Mouse (Mus musculus) forebrain, embryonic 14.5 days (tissue): ENCODE results near the gene Sh3bgrl. TPM values are rescaled to one million over a fixed set of nuclear protein-coding genes. Genes with fewer than 3 reads are reported as not detected.
A peak's percentile ranks its signal among the peaks of the same experiment; 100 is the strongest.

Experiments used
- ATAC-seq: fragments of 200-750 bp; cut with Nextera tagmentation; 2 replicates; pipeline ENCODE4 v1.8.0; 2017; ENCODE audit warnings: mild to moderate bottlenecking, moderate library complexity
- DNase-seq: peaks from one replicate; pipeline ENCODE4 v3.0.0-alpha.2; 2015; ENCODE audit warnings: low spot score
- H3K27ac ChIP-seq: fragments of 300-500 bp; sonication (generic); 2 replicates; pipeline ENCODE4 v1.5.1; 2014; ENCODE audit warnings: low read depth, mild to moderate bottlenecking, control low read depth, low read length, moderate library complexity
- H3K27me3 ChIP-seq: fragments of 300-500 bp; sonication (generic); replicated peaks from 2 replicates; pipeline ENCODE4 v1.6.1; 2014; ENCODE audit warnings: low read length, control low read depth, mixed read lengths; ENCODE audit not compliant: control insufficient read depth, insufficient read depth
- H3K36me3 ChIP-seq: fragments of 300-500 bp; sonication (generic); 2 replicates; pipeline ENCODE4 v1.6.1; 2014; ENCODE audit warnings: low read length, control low read depth; ENCODE audit not compliant: control insufficient read depth, insufficient read depth
- H3K4me1 ChIP-seq: fragments of 300-500 bp; sonication (generic); 2 replicates; pipeline ENCODE4 v1.6.1; 2014; ENCODE audit warnings: antibody characterized with exemption, low read length, control low read depth; ENCODE audit not compliant: control insufficient read depth, insufficient read depth
- H3K4me2 ChIP-seq: fragments of 300-500 bp; sonication (generic); 2 replicates; pipeline ENCODE4 v1.6.1; 2014; ENCODE audit warnings: mild to moderate bottlenecking, control low read depth, low read length
- H3K4me3 ChIP-seq: fragments of 300-500 bp; sonication (generic); 2 replicates; pipeline ENCODE4 v1.5.1; 2014; ENCODE audit warnings: low read depth, low read length, control low read depth
- H3K9ac ChIP-seq: fragments of 300-500 bp; sonication (generic); 2 replicates; pipeline ENCODE4 v1.6.1; 2014; ENCODE audit warnings: mild to moderate bottlenecking, low read length, control low read depth, moderate library complexity
- H3K9me3 ChIP-seq: fragments of 300-500 bp; sonication (generic); replicated peaks from 2 replicates; pipeline ENCODE4 v1.6.1; 2016; ENCODE audit warnings: low read length, control low read depth, mixed read lengths; ENCODE audit not compliant: control insufficient read depth
- WGBS: fragments of 180-500 bp; shearing (Covaris S2); extraction: QIAGEN DNeasy Blood & Tissue Kit; methylation state at CpG from one replicate; pipeline ENCODE4 v1.1.7; 2014; 5-methylcytosine and 5-hydroxymethylcytosine counted together
- polyA plus RNA-seq: library from polyadenylated mRNA; unstranded; fragments of >200 nt; fragmentation: Nextera tagmentation; extraction: Ambion mirVana; gene quantifications from 2 replicates; pipeline ENCODE4 v1.2.1, GENCODE M21; 2014

The Sh3bgrl gene
- polyA plus RNA-seq, 1 experiment from 2014 or later: 99.3 TPM

- Histone ChIP-seq H3K9ac (no peak overlapping the region), H3K4me2 (no peak overlapping the region), H3K9me3 (no peaks in the 10 kb centered on the region), H3K27me3 (no peaks in the 10 kb centered on the region), H3K4me1 (no peaks in the 10 kb centered on the region), H3K27ac (no peak overlapping the region), H3K36me3 (no peaks in the 10 kb centered on the region), H3K4me3 (no peak overlapping the region)
- 87% methylated on average over 2 of the region's 2 CpGs for WGBS
- ATAC-seq: no peak
- DNase-seq: no peak
These were observed 5.3 kb downstream of the Sh3bgrl start for GRCm38 (mm10) chrX:109100441-109100840.

GRCm38 (mm10) chrX:109108117-109108805 is 13.1 kb downstream of the Sh3bgrl start:
- Histone ChIP-seq H3K9me3 (no peaks in the 10 kb centered on the region), H3K36me3 (no peaks in the 10 kb centered on the region), H3K27me3 (no peaks in the 10 kb centered on the region), H3K9ac (no peak overlapping the region), H3K4me3 (no peak overlapping the region), H3K27ac (no peak overlapping the region), H3K4me1 (no peaks in the 10 kb centered on the region; the same call in 1 of the 2 replicates), H3K4me2 (no peak overlapping the region)
- DNase-seq (no peak), ATAC-seq (no peak)
- WGBS: 38% methylated on average over 1 of the region's 1 CpGs

- 50% methylated on average over 1 of the region's 1 CpGs for WGBS
- peak; percentile 68 for ATAC-seq
These were observed 17.7 kb downstream of the Sh3bgrl start for GRCm38 (mm10) chrX:109112885-109113284.

DNA sequence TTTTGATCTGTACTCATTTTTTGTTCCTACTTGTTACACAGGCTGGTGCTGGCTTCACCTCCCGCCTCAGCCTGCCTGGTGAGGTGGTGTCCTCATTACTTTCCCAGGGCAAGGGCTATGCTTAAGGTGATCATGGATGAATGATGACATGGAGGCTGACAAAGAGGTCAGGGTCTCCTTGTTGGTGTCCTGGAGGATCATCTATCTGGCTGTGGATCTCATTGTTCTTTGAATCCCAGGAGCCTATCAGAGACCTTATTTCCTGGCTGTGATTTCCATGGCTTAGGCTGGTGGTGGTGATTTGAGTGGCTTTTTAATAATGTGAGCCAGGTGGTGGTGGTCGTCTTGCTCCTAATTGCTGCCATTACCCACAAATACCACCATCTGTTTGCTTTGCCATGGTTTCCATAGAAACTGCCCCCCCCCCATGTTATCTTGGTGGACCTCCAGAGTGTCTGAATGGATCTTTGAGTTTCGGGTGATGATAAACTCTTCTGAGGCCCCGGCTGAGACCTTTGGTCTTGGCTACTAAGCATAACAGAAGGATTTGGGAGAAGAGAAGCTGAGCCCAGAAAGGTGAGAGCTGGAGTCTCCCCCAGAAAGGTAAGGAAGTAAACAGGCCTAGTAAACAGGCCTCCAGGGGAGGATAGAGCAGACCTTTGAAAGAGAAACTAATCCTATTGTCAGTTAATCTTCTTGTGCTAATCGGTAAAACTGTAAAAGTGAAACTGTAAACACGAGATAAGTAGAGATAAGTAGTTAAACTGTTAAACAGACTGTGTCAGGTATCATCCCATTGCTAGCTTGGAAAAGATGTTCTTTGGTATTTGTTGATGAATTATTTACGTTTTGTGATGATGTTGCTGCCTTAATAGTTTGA is 18.5 kb downstream of the Sh3bgrl start:
- DNase-seq: peak; percentile 55
- Histone ChIP-seq H3K9me3 (no peaks in the 10 kb centered on the region), H3K4me3 (no peak overlapping the region), H3K4me1 (peaks cover 3% of the 10 kb centered on the region; the same call in 1 of the 2 replicates), H3K27ac (peak overlapping the region; percentile 71; the same call in 1 of the 2 replicates), H3K27me3 (no peaks in the 10 kb centered on the region), H3K36me3 (no peaks in the 10 kb centered on the region), H3K4me2 (peak overlapping the region; percentile 21; the same call in 1 of the 2 replicates), H3K9ac (no peak overlapping the region)
- peak; percentile 82 for ATAC-seq
- 29% methylated on average over 7 of the region's 7 CpGs for WGBS

More at GRCm38 (mm10) chrX:109112885-109113284, 17.7 kb downstream of the Sh3bgrl start:
- H3K4me1 ChIP-seq: peaks cover 3% of the 10 kb centered on the region; the same call in 1 of the 2 replicates
- H3K27me3 ChIP-seq: no peaks in the 10 kb centered on the region
- DNase-seq: peak; percentile 29
- no peak overlapping the region for H3K9ac ChIP-seq
- H3K4me2 ChIP-seq: no peak overlapping the region
- no peaks in the 10 kb centered on the region for H3K9me3 ChIP-seq
- H3K4me3 ChIP-seq: no peak overlapping the region
- H3K36me3 ChIP-seq: no peaks in the 10 kb centered on the region
- H3K27ac ChIP-seq: no peak overlapping the region

DNA sequence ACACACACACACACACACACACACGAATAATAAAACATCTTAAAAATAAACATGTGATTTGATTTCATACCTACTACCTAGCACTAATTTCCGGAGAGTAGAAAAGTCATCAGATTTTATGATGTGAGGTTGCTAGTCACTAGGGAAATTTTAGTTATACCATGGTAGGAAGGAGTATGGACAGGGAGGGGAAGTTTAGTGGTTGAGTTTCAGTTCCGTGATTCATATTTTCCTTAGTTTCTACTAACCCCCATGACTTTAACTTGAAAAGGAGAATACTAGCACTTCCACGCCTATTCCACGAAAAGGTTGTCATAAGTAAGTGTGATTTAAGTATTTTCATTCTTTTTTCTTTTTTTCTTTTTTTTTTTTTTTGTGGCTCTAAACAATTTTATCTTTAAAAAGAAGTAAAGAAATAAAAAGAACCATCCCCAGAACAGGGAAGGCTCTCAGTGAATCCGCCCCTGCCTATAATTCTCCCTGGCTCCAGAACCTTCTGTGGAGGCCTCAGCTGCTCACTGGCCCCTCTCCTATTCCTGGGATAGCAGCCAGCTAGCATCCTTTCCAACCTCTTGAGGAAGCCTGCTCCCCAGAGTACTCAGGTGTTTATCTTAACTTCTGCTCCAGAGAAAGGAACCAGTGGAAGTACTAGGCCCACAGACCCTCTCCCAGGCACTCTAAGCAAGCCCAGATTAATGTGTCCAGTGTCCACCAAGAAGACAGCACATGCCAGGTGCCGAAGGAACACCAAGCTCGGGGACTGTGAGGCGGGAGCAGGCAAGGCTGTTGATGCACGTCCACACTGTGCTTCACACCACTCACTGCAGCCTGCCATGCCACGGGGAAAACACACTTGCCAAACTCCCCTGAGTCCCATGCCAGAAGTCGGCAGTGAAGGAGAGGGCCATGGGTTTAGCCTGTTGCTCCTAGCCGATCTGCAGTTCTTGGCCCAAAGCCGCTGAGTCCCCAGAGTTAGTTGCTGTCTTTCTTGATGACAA is 25.0 kb downstream of the Sh3bgrl start:
- no peaks in the 10 kb centered on the region for H3K9me3 ChIP-seq
- H3K36me3 ChIP-seq: no peaks in the 10 kb centered on the region
- H3K27me3 ChIP-seq: no peaks in the 10 kb centered on the region
- ATAC-seq (no peak), DNase-seq (no peak)
- H3K9ac ChIP-seq: no peak overlapping the region
- no peaks in the 10 kb centered on the region for H3K4me1 ChIP-seq
- WGBS: 84% methylated on average over 14 of the region's 14 CpGs
- H3K4me2 ChIP-seq: no peak overlapping the region
- H3K27ac ChIP-seq: no peak overlapping the region
- H3K4me3 ChIP-seq: no peak overlapping the region

- WGBS: 51% methylated on average over 9 of the region's 9 CpGs
These were observed 26.0 kb downstream of the Sh3bgrl start for GRCm38 (mm10) chrX:109121161-109121560.

DNA sequence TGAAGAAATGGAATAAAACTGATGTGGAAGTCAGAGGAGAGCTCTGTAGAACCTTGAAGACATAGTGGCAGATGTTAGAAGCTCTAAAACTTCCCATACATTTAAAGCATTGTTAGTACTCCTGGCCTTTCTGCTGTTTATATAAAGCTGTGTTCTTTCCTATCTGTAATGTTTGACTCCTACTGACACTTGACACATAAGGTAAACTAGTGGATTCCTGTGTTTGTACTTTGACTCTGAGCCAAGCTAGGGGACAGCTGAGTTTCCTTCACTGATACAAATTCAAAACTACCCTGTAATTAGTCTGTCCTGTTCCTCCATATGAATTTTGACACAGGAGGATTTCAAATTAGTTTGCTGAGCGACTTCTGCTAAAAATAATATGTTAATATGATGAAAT is 27.5 kb downstream of the Sh3bgrl start:
- H3K9ac ChIP-seq: no peak overlapping the region
- H3K4me2 ChIP-seq: no peak overlapping the region
- no peak overlapping the region for H3K4me3 ChIP-seq
- ATAC-seq (no peak), DNase-seq (no peak)
- 56% methylated on average over 1 of the region's 1 CpGs for WGBS
- H3K4me1 ChIP-seq: no peaks in the 10 kb centered on the region
- no peak overlapping the region for H3K27ac ChIP-seq
- H3K27me3 ChIP-seq: no peaks in the 10 kb centered on the region
- H3K36me3 ChIP-seq: no peaks in the 10 kb centered on the region
- H3K9me3 ChIP-seq: no peaks in the 10 kb centered on the region

More at GRCm38 (mm10) chrX:109121161-109121560, 26.0 kb downstream of the Sh3bgrl start:
- Histone ChIP-seq H3K36me3 (no peaks in the 10 kb centered on the region), H3K4me3 (no peak overlapping the region), H3K4me1 (no peaks in the 10 kb centered on the region), H3K9ac (no peak overlapping the region), H3K4me2 (no peak overlapping the region), H3K9me3 (no peaks in the 10 kb centered on the region), H3K27me3 (no peaks in the 10 kb centered on the region), H3K27ac (no peak overlapping the region)
- DNase-seq: no peak
- ATAC-seq: 0 out of 2 replicates have a peak, but pooled peaks have one; percentile 18

DNA sequence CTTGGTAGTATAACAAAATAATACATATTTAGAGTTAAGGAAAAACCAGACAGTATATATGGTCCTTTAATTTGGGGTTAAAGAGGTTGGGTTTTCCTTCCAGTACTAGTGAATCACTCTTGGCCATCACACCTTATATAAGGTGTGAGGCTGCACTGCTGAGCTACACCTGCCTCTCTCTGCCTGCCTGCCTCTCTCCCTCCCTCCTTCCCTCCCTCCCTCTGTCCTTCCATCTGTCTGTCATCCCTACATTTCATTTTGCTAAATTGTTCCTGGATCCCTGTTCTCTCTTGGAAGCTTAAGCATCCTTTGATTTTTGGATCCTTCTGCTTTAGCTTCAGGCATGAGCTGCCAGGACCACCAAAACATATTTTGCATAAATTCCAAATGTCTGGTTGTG is 28.6 kb downstream of the Sh3bgrl start:
- H3K27ac ChIP-seq: no peak overlapping the region
- no peaks in the 10 kb centered on the region for H3K36me3 ChIP-seq
- H3K4me2 ChIP-seq: no peak overlapping the region
- H3K4me1 ChIP-seq: no peaks in the 10 kb centered on the region
- no peak overlapping the region for H3K4me3 ChIP-seq
- no peak for DNase-seq
- ATAC-seq: no peak
- H3K27me3 ChIP-seq: no peaks in the 10 kb centered on the region
- no peak overlapping the region for H3K9ac ChIP-seq
- H3K9me3 ChIP-seq: no peaks in the 10 kb centered on the region
